Mouse (Mus musculus): ENCODE measurements around the gene Art3. TPM values are rescaled to one million over a fixed set of nuclear protein-coding genes. Genes with fewer than 3 reads are reported as not detected.
A peak's percentile ranks its signal among the peaks of the same experiment; 100 is the strongest.

Art3 gene
- total RNA-seq, 1 experiment, result 0.71 TPM

- no peak overlapping the region for H3K9ac ChIP-seq (ENCODE audit: insufficient read depth, low read depth, low read length, poor library complexity, severe bottlenecking)
- H3K27ac ChIP-seq (ENCODE audit: insufficient read depth, low read depth, low read length, poor library complexity, severe bottlenecking), result no peak overlapping the region
- peaks cover 0 to 4% of the 10 kb centered on the region in 2 experiments; a peak in 1 of 4 replicates for H3K4me1 ChIP-seq (ENCODE audit: control insufficient read depth in 2 of 2, insufficient read depth in 2 of 2, low read length in 2 of 2, poor library complexity in 1 of 2)
- H3K9me3 ChIP-seq (ENCODE audit: control insufficient read depth, insufficient read depth, low read depth, low read length), result no peaks in the 10 kb centered on the region
- peak overlapping the region; percentile 31 to 43; a peak in 3 of 4 replicates for H3K4me3 ChIP-seq (ENCODE audit: insufficient read depth in 1 of 2, low read depth in 1 of 2, low read length in 2 of 2, poor library complexity in 1 of 2, severe bottlenecking in 1 of 2)
- TF ChIP-seq ZC3H11A (IDR thresholded peaks at IDR 0.05; ENCODE audit: borderline replicate concordance, low read depth, low read length) (no peak), ZNF384 (IDR thresholded peaks at IDR 0.05; ENCODE audit: low read depth, low read length) (no peak), HCFC1 (IDR thresholded peaks at IDR 0.05; ENCODE audit: borderline replicate concordance, insufficient read depth, low read length) (no peak), CHD2 (IDR thresholded peaks at IDR 0.05; ENCODE audit: low read depth, low read length) (no peak), MAFK (IDR thresholded peaks at IDR 0.05; ENCODE audit: insufficient read depth, low read depth, low read length) (no peak)
- in situ Hi-C loops (cut with MboI; ENCODE audit: low sequenced_read_pairs in 2 of 2, unreplicated experiment in 2 of 2), result no loop called here
- no peak for DNase-seq (ENCODE audit: low read depth, low spot score)
- H3K36me3 ChIP-seq (ENCODE audit: control insufficient read depth, insufficient read depth, low read length, poor library complexity, severe bottlenecking), result no peaks in the 10 kb centered on the region
These were observed 60.9 kb downstream of the Art3 start for GRCm38 (mm10) chr5:92392542-92392941.

- H3K27ac ChIP-seq (ENCODE audit: insufficient read depth, low read depth, low read length, poor library complexity, severe bottlenecking), result no peak overlapping the region
- TF ChIP-seq ZC3H11A (IDR thresholded peaks at IDR 0.05; ENCODE audit: borderline replicate concordance, low read depth, low read length), result no peak
- TF ChIP-seq ZNF384 (IDR thresholded peaks at IDR 0.05; ENCODE audit: low read depth, low read length), result no peak
- no peak for TF ChIP-seq CHD2 (IDR thresholded peaks at IDR 0.05; ENCODE audit: low read depth, low read length)
- TF ChIP-seq HCFC1 (IDR thresholded peaks at IDR 0.05; ENCODE audit: borderline replicate concordance, insufficient read depth, low read length), result no peak
- TF ChIP-seq MAFK (IDR thresholded peaks at IDR 0.05; ENCODE audit: insufficient read depth, low read depth, low read length), result no peak
- DNase-seq (ENCODE audit: low read depth, low spot score), result no peak
- no peaks in the 10 kb centered on the region for H3K9me3 ChIP-seq (ENCODE audit: control insufficient read depth, insufficient read depth, low read depth, low read length)
- H3K4me1 ChIP-seq (ENCODE audit: control insufficient read depth in 2 of 2, insufficient read depth in 2 of 2, low read length in 2 of 2, poor library complexity in 1 of 2), result peaks cover 0 to 7% of the 10 kb centered on the region in 2 experiments; a peak in 1 of 4 replicates
- H3K4me3 ChIP-seq (ENCODE audit: insufficient read depth in 1 of 2, low read depth in 1 of 2, low read length in 2 of 2, poor library complexity in 1 of 2, severe bottlenecking in 1 of 2), result no peak overlapping the region
- H3K9ac ChIP-seq (ENCODE audit: insufficient read depth, low read depth, low read length, poor library complexity, severe bottlenecking), result no peak overlapping the region
- in situ Hi-C loops (cut with MboI; ENCODE audit: low sequenced_read_pairs in 2 of 2, unreplicated experiment in 2 of 2), result no loop called here
- no peaks in the 10 kb centered on the region for H3K36me3 ChIP-seq (ENCODE audit: control insufficient read depth, insufficient read depth, low read length, poor library complexity, severe bottlenecking)
These were observed 62.2 kb downstream of the Art3 start for GRCm38 (mm10) chr5:92393863-92394262.

DNA sequence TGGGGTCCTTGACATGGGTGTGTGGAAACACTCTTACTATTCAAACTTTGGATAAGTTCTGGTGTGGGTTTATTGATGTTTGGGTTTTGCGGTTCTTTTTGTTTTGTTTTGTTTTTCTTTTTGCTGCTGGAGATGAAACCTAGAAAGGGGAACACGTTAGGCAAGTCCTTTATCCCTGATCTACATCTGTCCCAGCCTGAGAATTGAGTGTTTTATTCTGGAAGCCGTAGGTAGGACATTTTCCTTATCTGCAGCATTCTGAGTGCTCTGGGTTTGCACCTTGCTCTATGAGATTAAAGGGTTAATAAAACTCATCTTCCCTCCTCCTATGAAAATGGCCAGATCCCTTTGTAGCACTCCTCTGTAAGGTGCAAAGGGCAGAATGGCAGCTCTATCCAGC, 64.1 kb downstream of the Art3 start:
- no peaks in the 10 kb centered on the region for H3K9me3 ChIP-seq (ENCODE audit: control insufficient read depth, insufficient read depth, low read depth, low read length)
- in situ Hi-C loops (cut with MboI; ENCODE audit: low sequenced_read_pairs in 2 of 2, unreplicated experiment in 2 of 2), result no loop called here
- TF ChIP-seq ZNF384 (IDR thresholded peaks at IDR 0.05; ENCODE audit: low read depth, low read length) (no peak), CHD2 (IDR thresholded peaks at IDR 0.05; ENCODE audit: low read depth, low read length) (no peak), ZC3H11A (IDR thresholded peaks at IDR 0.05; ENCODE audit: borderline replicate concordance, low read depth, low read length) (no peak), MAFK (IDR thresholded peaks at IDR 0.05; ENCODE audit: insufficient read depth, low read depth, low read length) (no peak), HCFC1 (IDR thresholded peaks at IDR 0.05; ENCODE audit: borderline replicate concordance, insufficient read depth, low read length) (no peak)
- H3K9ac ChIP-seq (ENCODE audit: insufficient read depth, low read depth, low read length, poor library complexity, severe bottlenecking), result no peak overlapping the region
- no peak overlapping the region for H3K4me3 ChIP-seq (ENCODE audit: insufficient read depth in 1 of 2, low read depth in 1 of 2, low read length in 2 of 2, poor library complexity in 1 of 2, severe bottlenecking in 1 of 2)
- H3K36me3 ChIP-seq (ENCODE audit: control insufficient read depth, insufficient read depth, low read length, poor library complexity, severe bottlenecking), result no peaks in the 10 kb centered on the region
- no peak overlapping the region for H3K27ac ChIP-seq (ENCODE audit: insufficient read depth, low read depth, low read length, poor library complexity, severe bottlenecking)
- H3K4me1 ChIP-seq (ENCODE audit: control insufficient read depth in 2 of 2, insufficient read depth in 2 of 2, low read length in 2 of 2, poor library complexity in 1 of 2), result peaks cover 0 to 7% of the 10 kb centered on the region in 2 experiments; a peak in 1 of 4 replicates
- no peak for DNase-seq (ENCODE audit: low read depth, low spot score)

DNA sequence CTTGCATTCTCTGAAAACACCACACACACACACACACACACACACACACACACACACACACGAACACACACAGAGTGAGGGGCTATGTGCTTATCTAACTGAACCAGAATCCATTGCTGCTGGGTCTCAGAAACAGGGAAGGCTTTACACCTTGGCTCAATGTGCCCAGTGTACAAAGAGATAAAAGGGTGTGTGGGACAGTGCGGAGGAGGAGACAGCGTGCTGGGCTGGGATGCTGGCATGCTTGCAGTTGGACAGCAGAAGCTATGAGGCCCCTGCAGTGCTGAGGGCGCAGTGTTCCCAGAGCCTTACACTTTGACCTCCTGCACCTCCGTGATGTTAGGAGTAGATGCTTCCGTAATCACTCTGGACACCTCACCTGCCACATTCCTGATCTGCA, 64.8 kb downstream of the Art3 start:
- Histone ChIP-seq H3K27ac (ENCODE audit: insufficient read depth, low read depth, low read length, poor library complexity, severe bottlenecking) (no peak overlapping the region), H3K36me3 (ENCODE audit: control insufficient read depth, insufficient read depth, low read length, poor library complexity, severe bottlenecking) (no peaks in the 10 kb centered on the region), H3K4me1 (ENCODE audit: control insufficient read depth in 2 of 2, insufficient read depth in 2 of 2, low read length in 2 of 2, poor library complexity in 1 of 2) (peaks cover 0 to 7% of the 10 kb centered on the region in 2 experiments; a peak in 1 of 4 replicates), H3K9me3 (ENCODE audit: control insufficient read depth, insufficient read depth, low read depth, low read length) (no peaks in the 10 kb centered on the region), H3K9ac (ENCODE audit: insufficient read depth, low read depth, low read length, poor library complexity, severe bottlenecking) (no peak overlapping the region), H3K4me3 (ENCODE audit: insufficient read depth in 1 of 2, low read depth in 1 of 2, low read length in 2 of 2, poor library complexity in 1 of 2, severe bottlenecking in 1 of 2) (no peak overlapping the region)
- in situ Hi-C loops (cut with MboI; ENCODE audit: low sequenced_read_pairs in 2 of 2, unreplicated experiment in 2 of 2), result no loop called here
- TF ChIP-seq HCFC1 (IDR thresholded peaks at IDR 0.05; ENCODE audit: borderline replicate concordance, insufficient read depth, low read length), result no peak
- no peak for TF ChIP-seq ZC3H11A (IDR thresholded peaks at IDR 0.05; ENCODE audit: borderline replicate concordance, low read depth, low read length)
- TF ChIP-seq CHD2 (IDR thresholded peaks at IDR 0.05; ENCODE audit: low read depth, low read length), result no peak
- no peak for TF ChIP-seq MAFK (IDR thresholded peaks at IDR 0.05; ENCODE audit: insufficient read depth, low read depth, low read length)
- TF ChIP-seq ZNF384 (IDR thresholded peaks at IDR 0.05; ENCODE audit: low read depth, low read length), result no peak
- DNase-seq (ENCODE audit: low read depth, low spot score), result no peak
